Mouse (Mus musculus) myocyte (in vitro differentiated cells): ENCODE measurements around the gene Faap24.

ENCODE experiments used
- CEBPB ChIP-seq: IDR thresholded peaks from 2 replicates; pipeline ENCODE4 v1.6.1; 2011; ENCODE audit warnings: mild to moderate bottlenecking, moderate library complexity; ENCODE audit not compliant: poor library complexity, insufficient read depth, severe bottlenecking
- E2F4 ChIP-seq: IDR thresholded peaks from one replicate; pipeline ENCODE4 v1.6.1; 2011; ENCODE audit warnings: mild to moderate bottlenecking, control low read depth, moderate library complexity; ENCODE audit not compliant: insufficient read depth
- MAX ChIP-seq: IDR thresholded peaks from one replicate; pipeline ENCODE4 v1.6.1; 2011; ENCODE audit warnings: low read depth, mild to moderate bottlenecking, control low read depth
- MYOD1 ChIP-seq, 3 experiments: IDR thresholded peaks; one replicate each; pipeline ENCODE4 v1.6.1; 2011; ENCODE audit warnings: control low read depth in 2 of 3, low read depth in 2 of 3, mild to moderate bottlenecking in 2 of 3, moderate library complexity in 1 of 3; ENCODE audit not compliant: insufficient read length in 2 of 3, control insufficient read depth in 1 of 3
- POLR2A ChIP-seq: IDR thresholded peaks from one replicate; pipeline ENCODE4 v1.6.1; 2011; ENCODE audit warnings: low read depth, mild to moderate bottlenecking, control low read depth, moderate library complexity; ENCODE audit not compliant: insufficient read length
- POLR2AphosphoS2 ChIP-seq: IDR thresholded peaks from one replicate; pipeline ENCODE4 v1.6.1; 2011; ENCODE audit warnings: low read depth, control low read depth; ENCODE audit not compliant: insufficient read length
- SRF ChIP-seq: IDR thresholded peaks from one replicate; pipeline ENCODE4 v1.6.1; 2011; ENCODE audit warnings: low read depth; ENCODE audit not compliant: control insufficient read depth, insufficient read length
- TCF12 ChIP-seq: IDR thresholded peaks from one replicate; pipeline ENCODE4 v1.6.1; 2011; ENCODE audit warnings: mild to moderate bottlenecking, control low read depth; ENCODE audit not compliant: poor library complexity, insufficient read depth, severe bottlenecking
- USF1 ChIP-seq: IDR thresholded peaks from one replicate; pipeline ENCODE4 v1.6.1; 2011; ENCODE audit warnings: low read depth, mild to moderate bottlenecking, control low read depth, moderate library complexity

- TF ChIP-seq POLR2A (no peak), CEBPB (no peak), USF1 (no peak), SRF (no peak), MAX (no peak), POLR2AphosphoS2 (no peak), MYOD1 (IDR thresholded peaks at IDR 0.05; ENCODE audit: control insufficient read depth in 1 of 3, insufficient read length in 2 of 3, low read depth in 2 of 3) (no peak), TCF12 (no peak), E2F4 (no peak)
Observed at GRCm38 (mm10) chr7:35344785-35345330, 51.8 kb downstream of the Faap24 start.
